Mouse (Mus musculus): ENCODE data around the gene Hnrnpab.

The Hnrnpab gene

DNA sequence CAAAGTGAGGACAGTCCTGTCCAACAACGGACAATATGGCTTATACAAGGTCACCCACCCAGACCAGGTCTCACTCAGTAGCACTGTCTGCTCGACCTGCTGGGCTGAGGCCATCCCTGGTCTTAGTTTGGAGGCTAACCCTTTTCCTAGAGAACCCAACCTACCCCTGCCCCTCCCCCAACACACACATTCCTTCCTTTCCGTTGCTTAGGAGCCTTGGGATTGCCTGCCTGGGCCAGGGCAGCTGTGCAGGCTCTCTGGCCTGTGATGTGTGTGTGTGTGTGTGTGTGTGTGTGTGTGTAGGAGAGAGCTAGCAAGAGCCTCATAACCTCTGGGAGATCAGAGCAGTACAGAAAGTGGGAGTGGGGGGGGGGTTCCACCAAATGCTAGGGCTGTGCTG lies 41.9 kb upstream of the Hnrnpab start:
- Histone ChIP-seq H3K36me3 (ENCODE audit: insufficient read depth, low read length) (peaks cover 71% of the 10 kb centered on the region), H3K9me3 (ENCODE audit: low read length) (no peaks in the 10 kb centered on the region), H3K27me3 (ENCODE audit: insufficient read depth, low read length) (no peaks in the 10 kb centered on the region), H3K4me3 (replicated peaks; ENCODE audit: low read length) (peak overlapping the region; percentile 97), H3K4me1 (replicated peaks; ENCODE audit: low read depth, low read length) (peaks cover 84% of the 10 kb centered on the region)
- TF ChIP-seq CTCF (conservative IDR thresholded peaks at IDR 0.05; ENCODE audit: low read length) (no peak), NANOG (IDR thresholded peaks at IDR 0.05; ENCODE audit: borderline replicate concordance, low read length) (no peak), POU5F1 (IDR thresholded peaks at IDR 0.05; ENCODE audit: borderline replicate concordance, low read length) (no peak)

DNA sequence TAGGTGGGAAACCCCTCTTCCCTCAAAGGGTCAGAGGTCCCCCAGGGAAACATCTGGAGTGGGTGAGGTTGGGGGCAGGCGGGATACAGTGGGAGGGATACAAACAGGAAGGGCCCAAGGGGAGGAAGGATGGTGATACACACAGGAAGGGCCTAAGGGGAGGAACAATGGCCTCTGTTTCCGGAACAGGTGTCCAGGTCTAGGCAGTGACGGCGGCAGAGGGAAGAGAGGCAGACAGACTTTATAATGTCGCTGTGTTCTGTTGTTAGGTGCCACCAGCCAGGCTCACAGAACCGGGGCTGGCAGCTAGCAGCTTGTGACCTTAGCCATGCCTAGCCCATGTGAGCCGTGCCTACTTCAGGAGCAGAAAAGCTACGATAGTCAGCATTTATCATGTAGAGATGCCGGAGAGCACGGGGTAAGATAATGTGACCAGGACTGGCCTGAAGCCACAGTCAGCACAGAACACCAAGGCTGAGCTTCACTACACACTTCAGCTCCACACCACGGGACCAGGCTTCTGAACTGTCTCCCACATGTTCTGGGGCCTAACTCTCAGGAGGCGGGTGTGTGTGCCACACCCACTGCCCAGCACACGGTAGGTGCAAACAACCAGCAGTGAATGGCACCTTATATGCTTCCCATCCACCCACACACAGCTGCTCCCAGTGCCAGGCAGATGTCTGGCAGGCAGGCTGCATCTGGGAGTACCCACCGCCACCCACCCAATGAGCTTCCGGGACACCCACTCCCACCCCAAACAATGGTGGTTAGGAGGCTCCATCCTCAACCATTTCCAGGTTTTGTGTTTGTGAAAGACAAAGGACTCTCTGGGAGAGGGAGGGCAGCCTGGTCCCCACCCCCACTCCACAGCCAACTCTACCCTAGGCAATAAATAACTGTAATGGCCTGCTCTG lies 40.4 kb upstream of the Hnrnpab start:
- TF ChIP-seq POU5F1 (IDR thresholded peaks at IDR 0.05; ENCODE audit: borderline replicate concordance, low read length) (no peak), CTCF (conservative IDR thresholded peaks at IDR 0.05; ENCODE audit: low read length) (no peak)
- H3K27me3 ChIP-seq (ENCODE audit: insufficient read depth, low read length), result no peaks in the 10 kb centered on the region
- H3K36me3 ChIP-seq (ENCODE audit: insufficient read depth, low read length), result peaks cover 71% of the 10 kb centered on the region
- H3K4me1 ChIP-seq (replicated peaks; ENCODE audit: low read depth, low read length), result peaks cover 84% of the 10 kb centered on the region
- H3K9me3 ChIP-seq (ENCODE audit: low read length), result no peaks in the 10 kb centered on the region
- peak overlapping the region; percentile 97 for H3K4me3 ChIP-seq (replicated peaks; ENCODE audit: low read length)

DNA sequence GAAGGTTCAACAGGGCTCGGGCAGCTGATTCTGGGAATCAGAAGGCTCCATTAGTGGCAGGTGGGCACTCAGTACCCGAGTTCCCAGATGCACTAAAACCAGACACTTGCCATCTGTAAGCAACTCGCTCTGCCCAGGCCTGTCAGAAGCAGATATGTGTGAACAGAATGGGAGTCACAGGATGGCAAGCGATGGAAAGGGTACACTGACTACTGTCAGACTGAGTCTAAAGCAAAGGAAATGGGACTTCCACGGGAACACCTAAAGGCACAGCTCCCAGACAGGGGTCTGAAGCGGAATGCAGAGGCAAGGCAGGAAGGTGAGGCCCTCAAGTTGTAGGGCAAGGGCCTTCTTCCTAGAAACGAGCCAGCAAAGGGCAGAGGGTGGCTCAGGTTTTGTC lies 39.6 kb upstream of the Hnrnpab start:
- no peak for TF ChIP-seq CTCF (conservative IDR thresholded peaks at IDR 0.05; ENCODE audit: low read length)
- TF ChIP-seq POU5F1 (IDR thresholded peaks at IDR 0.05; ENCODE audit: borderline replicate concordance, low read length), result no peak
- no peak for TF ChIP-seq NANOG (IDR thresholded peaks at IDR 0.05; ENCODE audit: borderline replicate concordance, low read length)
- Histone ChIP-seq H3K4me3 (replicated peaks; ENCODE audit: low read length) (peak overlapping the region; percentile 97), H3K36me3 (ENCODE audit: insufficient read depth, low read length) (peaks cover 76% of the 10 kb centered on the region), H3K27me3 (ENCODE audit: insufficient read depth, low read length) (no peaks in the 10 kb centered on the region), H3K4me1 (replicated peaks; ENCODE audit: low read depth, low read length) (peaks cover 87% of the 10 kb centered on the region), H3K9me3 (ENCODE audit: low read length) (no peaks in the 10 kb centered on the region)

DNA sequence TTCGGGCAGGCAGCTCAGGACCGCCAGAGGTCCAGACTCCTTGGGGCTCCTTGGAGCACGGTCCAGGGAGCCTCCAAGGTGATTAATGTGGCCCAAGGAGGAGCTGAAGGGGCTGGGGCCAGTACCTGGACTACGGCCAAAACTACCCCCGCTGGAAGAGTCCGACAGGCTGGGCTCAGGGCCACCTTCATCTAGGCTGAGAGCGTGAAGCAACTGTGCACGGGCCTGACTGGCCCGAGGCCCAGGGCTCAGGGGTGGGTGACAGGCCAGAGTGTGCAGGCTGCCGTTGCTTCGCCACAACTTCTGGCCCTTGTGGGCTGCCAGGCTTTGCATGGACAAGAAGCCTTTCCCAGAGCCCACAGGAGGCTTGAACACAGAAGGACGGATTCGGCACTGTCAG lies 38.6 kb upstream of the Hnrnpab start:
- Histone ChIP-seq H3K36me3 (ENCODE audit: insufficient read depth, low read length) (peaks cover 85% of the 10 kb centered on the region), H3K4me3 (replicated peaks; ENCODE audit: low read length) (peak overlapping the region; percentile 97), H3K9me3 (ENCODE audit: low read length) (no peaks in the 10 kb centered on the region), H3K27me3 (ENCODE audit: insufficient read depth, low read length) (no peaks in the 10 kb centered on the region), H3K4me1 (replicated peaks; ENCODE audit: low read depth, low read length) (peaks cover 97% of the 10 kb centered on the region)
- TF ChIP-seq NANOG (IDR thresholded peaks at IDR 0.05; ENCODE audit: borderline replicate concordance, low read length) (no peak), POU5F1 (IDR thresholded peaks at IDR 0.05; ENCODE audit: borderline replicate concordance, low read length) (no peak), CTCF (conservative IDR thresholded peaks at IDR 0.05; ENCODE audit: low read length) (no peak)

GRCm38 (mm10) chr11:51644217-51644616 lies 37.6 kb upstream of the Hnrnpab start:
- H3K9me3 ChIP-seq (ENCODE audit: low read length), result no peaks in the 10 kb centered on the region
- H3K27me3 ChIP-seq (ENCODE audit: insufficient read depth, low read length), result no peaks in the 10 kb centered on the region
- peaks cover 95% of the 10 kb centered on the region for H3K36me3 ChIP-seq (ENCODE audit: insufficient read depth, low read length)
- no peak for TF ChIP-seq NANOG (IDR thresholded peaks at IDR 0.05; ENCODE audit: borderline replicate concordance, low read length)
- no peak for TF ChIP-seq POU5F1 (IDR thresholded peaks at IDR 0.05; ENCODE audit: borderline replicate concordance, low read length)
- no peak for TF ChIP-seq CTCF (conservative IDR thresholded peaks at IDR 0.05; ENCODE audit: low read length)
- peak overlapping the region; percentile 97 for H3K4me3 ChIP-seq (replicated peaks; ENCODE audit: low read length)
- H3K4me1 ChIP-seq (replicated peaks; ENCODE audit: low read depth, low read length), result peaks cover 99% of the 10 kb centered on the region

- peak overlapping the region; percentile 97 for H3K4me3 ChIP-seq (replicated peaks; ENCODE audit: low read length)
- no peaks in the 10 kb centered on the region for H3K9me3 ChIP-seq (ENCODE audit: low read length)
- H3K4me1 ChIP-seq (replicated peaks; ENCODE audit: low read depth, low read length), result peaks cover 99% of the 10 kb centered on the region
- H3K36me3 ChIP-seq (ENCODE audit: insufficient read depth, low read length), result peaks cover 91% of the 10 kb centered on the region
- H3K27me3 ChIP-seq (ENCODE audit: insufficient read depth, low read length), result no peaks in the 10 kb centered on the region
- TF ChIP-seq POU5F1 (IDR thresholded peaks at IDR 0.05; ENCODE audit: borderline replicate concordance, low read length) (no peak), NANOG (IDR thresholded peaks at IDR 0.05; ENCODE audit: borderline replicate concordance, low read length) (no peak), CTCF (conservative IDR thresholded peaks at IDR 0.05; ENCODE audit: low read length) (no peak)
Measured at GRCm38 (mm10) chr11:51643761-51644160, 37.1 kb upstream of the Hnrnpab start.

- Histone ChIP-seq H3K4me1 (replicated peaks; ENCODE audit: low read depth, low read length) (peaks cover 99% of the 10 kb centered on the region), H3K9me3 (ENCODE audit: low read length) (no peaks in the 10 kb centered on the region), H3K4me3 (replicated peaks; ENCODE audit: low read length) (peak overlapping the region; percentile 97), H3K36me3 (ENCODE audit: insufficient read depth, low read length) (peaks cover 86% of the 10 kb centered on the region), H3K27me3 (ENCODE audit: insufficient read depth, low read length) (no peaks in the 10 kb centered on the region)
- TF ChIP-seq NANOG (IDR thresholded peaks at IDR 0.05; ENCODE audit: borderline replicate concordance, low read length), result no peak
- no peak for TF ChIP-seq CTCF (conservative IDR thresholded peaks at IDR 0.05; ENCODE audit: low read length)
- TF ChIP-seq POU5F1 (IDR thresholded peaks at IDR 0.05; ENCODE audit: borderline replicate concordance, low read length), result no peak
Measured at GRCm38 (mm10) chr11:51643202-51643601, 36.6 kb upstream of the Hnrnpab start.

- Histone ChIP-seq H3K36me3 (ENCODE audit: insufficient read depth, low read length) (peaks cover 65% of the 10 kb centered on the region), H3K9me3 (ENCODE audit: low read length) (no peaks in the 10 kb centered on the region), H3K4me3 (replicated peaks; ENCODE audit: low read length) (peak overlapping the region; percentile 1), H3K4me1 (replicated peaks; ENCODE audit: low read depth, low read length) (peaks cover 92% of the 10 kb centered on the region), H3K27me3 (ENCODE audit: insufficient read depth, low read length) (no peaks in the 10 kb centered on the region)
- TF ChIP-seq POU5F1 (IDR thresholded peaks at IDR 0.05; ENCODE audit: borderline replicate concordance, low read length) (no peak), NANOG (IDR thresholded peaks at IDR 0.05; ENCODE audit: borderline replicate concordance, low read length) (no peak), CTCF (conservative IDR thresholded peaks at IDR 0.05; ENCODE audit: low read length) (no peak)
Measured at GRCm38 (mm10) chr11:51640748-51641147, 34.1 kb upstream of the Hnrnpab start.
